Mouse (Mus musculus): ENCODE measurements at regions not wholly inside any gene's neighbourhood (a gene's known extent, or its start where the extent isn't known, plus 50 kb on each side); places are given as distances from the start of the nearest gene placed in this dataset.

- Histone ChIP-seq H3K36me3 (ENCODE audit: insufficient read depth, low read length) (no peaks in the 10 kb centered on the region), H3K4me1 (replicated peaks; ENCODE audit: low read depth, low read length) (no peaks in the 10 kb centered on the region), H3K9me3 (ENCODE audit: low read length) (peaks cover 10% of the 10 kb centered on the region), H3K4me3 (replicated peaks; ENCODE audit: low read length) (no peak overlapping the region), H3K27me3 (ENCODE audit: insufficient read depth, low read length) (no peaks in the 10 kb centered on the region)
- no peak for TF ChIP-seq CTCF (conservative IDR thresholded peaks at IDR 0.05; ENCODE audit: low read length)
- no peak for TF ChIP-seq POU5F1 (IDR thresholded peaks at IDR 0.05; ENCODE audit: borderline replicate concordance, low read length)
- no peak for TF ChIP-seq NANOG (IDR thresholded peaks at IDR 0.05; ENCODE audit: borderline replicate concordance, low read length)
Observed at GRCm38 (mm10) chr13:37603226-37603994, 174.8 kb upstream of the Rreb1 start.

DNA sequence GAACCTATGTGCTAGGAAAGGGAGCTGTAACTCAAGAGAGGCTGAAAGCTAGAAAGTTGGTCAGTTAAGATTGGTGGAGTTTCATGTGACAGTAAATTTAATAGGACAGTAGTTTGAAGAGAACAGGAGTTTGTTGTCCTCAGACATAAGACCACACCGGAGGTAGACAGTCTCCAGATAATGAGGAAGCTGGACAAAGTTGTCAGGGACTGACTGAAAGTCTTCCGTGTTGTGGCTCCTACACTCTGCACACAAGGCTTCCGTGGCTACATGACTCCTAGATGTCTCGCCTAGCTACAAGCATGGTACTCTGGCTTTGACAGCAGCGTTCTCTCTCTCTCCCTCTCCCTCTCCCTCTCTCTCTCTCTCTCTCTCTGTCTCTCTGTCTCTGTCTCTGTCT, 171.9 kb upstream of the Rreb1 start:
- Histone ChIP-seq H3K4me3 (replicated peaks; ENCODE audit: low read length) (no peak overlapping the region), H3K9me3 (ENCODE audit: low read length) (peaks cover 5% of the 10 kb centered on the region; the same call in 1 of the 2 replicates), H3K36me3 (ENCODE audit: insufficient read depth, low read length) (no peaks in the 10 kb centered on the region), H3K4me1 (replicated peaks; ENCODE audit: low read depth, low read length) (no peaks in the 10 kb centered on the region), H3K27me3 (ENCODE audit: insufficient read depth, low read length) (no peaks in the 10 kb centered on the region)
- TF ChIP-seq POU5F1 (IDR thresholded peaks at IDR 0.05; ENCODE audit: borderline replicate concordance, low read length) (no peak), NANOG (IDR thresholded peaks at IDR 0.05; ENCODE audit: borderline replicate concordance, low read length) (no peak)

DNA sequence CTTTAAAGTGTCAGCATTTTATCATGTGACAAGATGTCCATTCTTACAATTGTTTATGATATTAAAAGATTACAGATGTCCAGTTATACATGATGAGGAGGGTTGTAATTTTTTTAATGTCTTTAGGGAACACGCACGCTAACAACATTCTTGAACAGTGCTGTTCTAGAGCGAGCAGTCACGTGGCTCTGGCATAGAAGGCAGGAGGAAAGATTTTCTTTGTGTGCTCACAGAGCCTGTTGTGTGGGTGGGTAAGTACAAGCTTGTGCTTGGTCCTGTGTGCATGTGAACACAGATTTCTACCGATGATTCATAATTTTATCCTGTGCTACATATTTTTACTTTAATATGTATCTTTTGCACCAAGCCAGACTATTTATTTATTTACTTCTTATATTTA, 169.1 kb upstream of the Rreb1 start:
- TF ChIP-seq POU5F1 (IDR thresholded peaks at IDR 0.05; ENCODE audit: borderline replicate concordance, low read length) (no peak), CTCF (conservative IDR thresholded peaks at IDR 0.05; ENCODE audit: low read length) (no peak)
- no peaks in the 10 kb centered on the region for H3K9me3 ChIP-seq (ENCODE audit: low read length)
- H3K36me3 ChIP-seq (ENCODE audit: insufficient read depth, low read length) = no peaks in the 10 kb centered on the region
- H3K4me3 ChIP-seq (replicated peaks; ENCODE audit: low read length) = no peak overlapping the region
- no peaks in the 10 kb centered on the region for H3K4me1 ChIP-seq (replicated peaks; ENCODE audit: low read depth, low read length)
- no peaks in the 10 kb centered on the region for H3K27me3 ChIP-seq (ENCODE audit: insufficient read depth, low read length)

DNA sequence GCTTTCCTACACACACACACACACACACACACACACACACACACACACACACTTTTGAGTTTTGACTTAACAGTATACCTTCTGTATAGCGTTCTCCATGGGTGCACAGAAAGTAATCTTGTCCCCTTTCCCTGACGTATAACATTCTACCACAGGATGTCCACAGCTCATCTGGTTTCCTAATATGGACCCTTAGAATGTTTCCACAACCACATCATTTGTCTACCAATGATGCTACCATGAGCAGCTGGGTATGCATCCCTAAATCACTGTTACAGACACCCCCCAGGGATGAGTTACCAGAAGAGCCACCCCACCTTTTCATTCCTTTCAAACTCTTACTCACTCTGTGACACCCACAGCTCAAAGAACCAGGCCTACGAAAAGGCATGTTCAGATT, 166.8 kb upstream of the Rreb1 start:
- TF ChIP-seq POU5F1 (IDR thresholded peaks at IDR 0.05; ENCODE audit: borderline replicate concordance, low read length) (no peak), NANOG (IDR thresholded peaks at IDR 0.05; ENCODE audit: borderline replicate concordance, low read length) (no peak), CTCF (conservative IDR thresholded peaks at IDR 0.05; ENCODE audit: low read length) (no peak)
- H3K36me3 ChIP-seq (ENCODE audit: insufficient read depth, low read length) = no peaks in the 10 kb centered on the region
- no peak overlapping the region for H3K4me3 ChIP-seq (replicated peaks; ENCODE audit: low read length)
- H3K4me1 ChIP-seq (replicated peaks; ENCODE audit: low read depth, low read length) = no peaks in the 10 kb centered on the region
- H3K27me3 ChIP-seq (ENCODE audit: insufficient read depth, low read length) = no peaks in the 10 kb centered on the region
- H3K9me3 ChIP-seq (ENCODE audit: low read length) = no peaks in the 10 kb centered on the region

GRCm38 (mm10) chr13:37617015-37617414, 161.2 kb upstream of the Rreb1 start:
- Histone ChIP-seq H3K4me1 (replicated peaks; ENCODE audit: low read depth, low read length) (no peaks in the 10 kb centered on the region), H3K4me3 (replicated peaks; ENCODE audit: low read length) (no peak overlapping the region), H3K9me3 (ENCODE audit: low read length) (no peaks in the 10 kb centered on the region), H3K27me3 (ENCODE audit: insufficient read depth, low read length) (no peaks in the 10 kb centered on the region), H3K36me3 (ENCODE audit: insufficient read depth, low read length) (no peaks in the 10 kb centered on the region)
- TF ChIP-seq CTCF (conservative IDR thresholded peaks at IDR 0.05; ENCODE audit: low read length) (no peak), POU5F1 (IDR thresholded peaks at IDR 0.05; ENCODE audit: borderline replicate concordance, low read length) (no peak), NANOG (IDR thresholded peaks at IDR 0.05; ENCODE audit: borderline replicate concordance, low read length) (no peak)

- no peaks in the 10 kb centered on the region for H3K36me3 ChIP-seq (ENCODE audit: insufficient read depth, low read length)
- no peaks in the 10 kb centered on the region for H3K4me1 ChIP-seq (replicated peaks; ENCODE audit: low read depth, low read length)
- H3K27me3 ChIP-seq (ENCODE audit: insufficient read depth, low read length) = peaks cover 2% of the 10 kb centered on the region; the same call in 1 of the 2 replicates
- H3K4me3 ChIP-seq (replicated peaks; ENCODE audit: low read length) = no peak overlapping the region
- no peak for TF ChIP-seq POU5F1 (IDR thresholded peaks at IDR 0.05; ENCODE audit: borderline replicate concordance, low read length)
- no peak for TF ChIP-seq NANOG (IDR thresholded peaks at IDR 0.05; ENCODE audit: borderline replicate concordance, low read length)
- no peak for TF ChIP-seq CTCF (conservative IDR thresholded peaks at IDR 0.05; ENCODE audit: low read length)
- no peaks in the 10 kb centered on the region for H3K9me3 ChIP-seq (ENCODE audit: low read length)
Observed at GRCm38 (mm10) chr13:37619841-37620725, 158.1 kb upstream of the Rreb1 start.

DNA sequence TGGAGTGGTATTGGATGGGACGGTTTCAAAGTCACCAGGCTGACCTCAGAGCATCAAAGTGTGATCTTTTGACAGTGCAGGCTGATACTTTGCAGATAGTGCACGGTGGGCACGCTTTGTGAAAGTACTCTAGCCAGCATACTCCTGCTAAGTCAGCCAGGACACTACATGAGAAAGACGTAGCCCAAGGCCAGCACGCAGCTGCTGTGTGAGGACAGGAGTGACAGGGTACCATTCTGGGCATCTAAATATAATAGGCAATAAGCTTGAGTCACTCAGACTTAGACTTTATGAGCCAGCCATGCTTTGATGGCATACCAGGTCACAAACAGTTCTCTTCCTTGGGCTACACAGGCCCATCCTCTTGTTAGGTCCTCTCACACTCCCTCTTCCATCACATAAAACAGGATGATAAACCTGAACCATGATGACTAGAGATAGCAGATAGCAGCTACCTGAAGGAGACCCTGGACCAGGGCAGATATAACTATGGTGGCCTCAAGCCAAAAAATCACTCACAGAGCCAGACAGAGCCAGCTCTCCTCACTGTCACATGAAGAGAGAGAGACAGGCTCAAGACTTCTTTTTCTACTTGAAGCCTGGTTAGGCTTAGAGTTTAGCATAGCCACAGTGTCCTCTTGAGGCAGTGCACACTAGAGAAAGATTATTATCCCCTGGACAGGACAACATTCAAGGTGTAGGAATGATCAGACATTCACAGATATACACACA, 156.7 kb upstream of the Rreb1 start:
- Histone ChIP-seq H3K4me1 (replicated peaks; ENCODE audit: low read depth, low read length) (no peaks in the 10 kb centered on the region), H3K36me3 (ENCODE audit: insufficient read depth, low read length) (no peaks in the 10 kb centered on the region)
- no peak for TF ChIP-seq NANOG (IDR thresholded peaks at IDR 0.05; ENCODE audit: borderline replicate concordance, low read length)
- no peak for TF ChIP-seq POU5F1 (IDR thresholded peaks at IDR 0.05; ENCODE audit: borderline replicate concordance, low read length)
- TF ChIP-seq CTCF (conservative IDR thresholded peaks at IDR 0.05; ENCODE audit: low read length) = no peak

More for the DNA sequence above, 156.7 kb upstream of the Rreb1 start:
- Histone ChIP-seq H3K27me3 (ENCODE audit: insufficient read depth, low read length) (peaks cover 4% of the 10 kb centered on the region; the same call in 1 of the 2 replicates), H3K9me3 (ENCODE audit: low read length) (no peaks in the 10 kb centered on the region), H3K4me3 (replicated peaks; ENCODE audit: low read length) (no peak overlapping the region)
